Mouse (Mus musculus) heart, adult 2 months (tissue): Measurements from ENCODE around the gene Wdr1. TPM values are rescaled to one million over a fixed set of nuclear protein-coding genes. Genes with fewer than 3 reads are reported as not detected.
"Not testable (repeated sequence)": the region's sequence is repeated elsewhere in the genome, so short reads cannot be mapped to it uniquely, and the experiment has no call there.

ENCODE experiments used
- DNase-seq, 2 experiments: peaks; one replicate each; pipeline ENCODE4 v3.0.0; 2021
- H3K27ac ChIP-seq: fragments of 200-600 bp; 2 replicates; pipeline ENCODE4 v1.8.1; 2022
- H3K27me3 ChIP-seq: fragments of 200-500 bp; 2 replicates; pipeline ENCODE4 v1.6.1; 2012; ENCODE audit warnings: mild to moderate bottlenecking, low read length, inconsistent platforms, mixed read lengths; ENCODE audit not compliant: control insufficient read depth, insufficient read depth
- H3K36me3 ChIP-seq: fragments of 200-500 bp; 2 replicates; pipeline ENCODE4 v1.6.1; 2012; ENCODE audit warnings: low read length, inconsistent platforms; ENCODE audit not compliant: control insufficient read depth, insufficient read depth
- H3K4me1 ChIP-seq: fragments of 200-500 bp; 2 replicates; pipeline ENCODE4 v1.6.1; 2011; ENCODE audit warnings: low read length; ENCODE audit not compliant: control insufficient read depth, insufficient read depth
- H3K4me3 ChIP-seq: fragments of 200-600 bp; 2 replicates; pipeline ENCODE4 v1.8.1; 2022
- H3K79me2 ChIP-seq: fragments of 200-500 bp; replicated peaks from 2 replicates; pipeline ENCODE4 v1.6.1; 2012; ENCODE audit warnings: mild to moderate bottlenecking, inconsistent platforms, low read length, moderate library complexity, mixed read lengths; ENCODE audit not compliant: control insufficient read depth, insufficient read depth
- H3K9ac ChIP-seq: fragments of 200-500 bp; 2 replicates; pipeline ENCODE4 v1.6.1; 2012; ENCODE audit warnings: low read depth, mild to moderate bottlenecking, control low read depth, inconsistent platforms, low read length, mixed read lengths
- CTCF ChIP-seq: fragments of 200-600 bp; IDR thresholded peaks from 2 replicates; pipeline ENCODE4 v1.8.1; 2022; ENCODE audit warnings: antibody characterized with exemption, mild to moderate bottlenecking, moderate library complexity
- EP300 ChIP-seq: fragments of 200-500 bp; IDR thresholded peaks from 2 replicates; pipeline ENCODE4 v1.6.1; 2011; ENCODE audit warnings: low read depth, low read length, control low read depth; ENCODE audit not compliant: insufficient read depth
- POLR2A ChIP-seq: fragments of 200-500 bp; IDR thresholded peaks from 2 replicates; pipeline ENCODE4 v1.6.1; 2011; ENCODE audit warnings: mild to moderate bottlenecking, low read depth, low read length, control low read depth; ENCODE audit not compliant: insufficient read depth
- WGBS: fragments of 180-500 bp; shearing (Covaris S2); methylation state at CpG from one replicate; pipeline ENCODE4 v1.1.7; 2018; 5-methylcytosine and 5-hydroxymethylcytosine counted together
- intact Hi-C: fragments of 180-260 bp; cut with DNase I; formaldehyde crosslinking; loops from one replicate; pipeline ENCODE4 v1.15.1; 2025
- polyA plus RNA-seq: library from polyadenylated mRNA; depleted of rRNA; stranded (reverse); fragments of >200 nt; gene quantifications from 2 replicates; pipeline ENCODE4 v1.2.3, GENCODE M21; 2012
- total RNA-seq, 2 experiments: library from RNA; stranded (reverse); gene quantifications; 2 replicates each; pipeline ENCODE4 v1.2.3; 2021

Wdr1 gene
- total and polyA plus RNA-seq, 3 experiments: 105 to 119 (median 107) TPM

GRCm38 (mm10) chr5:38480822-38481707, 82.0 kb downstream of the Wdr1 start:
- WGBS: 75% methylated on average over 10 of the region's 10 CpGs
- Histone ChIP-seq H3K36me3 (no peaks in the 10 kb centered on the region), H3K4me1 (peaks cover 8% of the 10 kb centered on the region), H3K4me3 (peak overlapping the region; percentile 48), H3K27ac (peak overlapping the region; percentile 49; the same call in 1 of the 2 replicates), H3K79me2 (no peaks in the 10 kb centered on the region), H3K9ac (no peak overlapping the region), H3K27me3 (no peaks in the 10 kb centered on the region)
- peak in 1 of 2 experiments; percentile 19 for DNase-seq
- no peak for TF ChIP-seq EP300
- no peak for TF ChIP-seq CTCF
- intact Hi-C loops: loop anchor here (2.0 kb wide), 1 partner anchor 82 kb away; the partner anchor contains the start of gene Wdr1

- TF ChIP-seq CTCF (0 out of 2 replicates have a peak, but pooled peaks have one; percentile 8), EP300 (0 out of 2 replicates have a peak, but pooled peaks have one; percentile 30), POLR2A (peak; percentile 61)
- peak; percentile 64 to 77 for DNase-seq
- peak overlapping the region; percentile 49 for H3K27ac ChIP-seq
- no peaks in the 10 kb centered on the region for H3K36me3 ChIP-seq
- peaks cover 8% of the 10 kb centered on the region for H3K4me1 ChIP-seq
- 11% methylated on average over 22 of the region's 22 CpGs for WGBS
- no peaks in the 10 kb centered on the region for H3K27me3 ChIP-seq
- no peaks in the 10 kb centered on the region for H3K79me2 ChIP-seq
- peak overlapping the region; percentile 63 for H3K9ac ChIP-seq
- peak overlapping the region; percentile 48 for H3K4me3 ChIP-seq
- intact Hi-C loops: loop anchor here (2.0 kb wide), 1 partner anchor 83 kb away; the partner anchor contains the start of gene Wdr1
These were observed 82.9 kb downstream of the Wdr1 start for GRCm38 (mm10) chr5:38479908-38480725.

- intact Hi-C loops, DNase-seq: not testable (repeated sequence)
- peak overlapping the region; percentile 63; the same call in 1 of the 2 replicates for H3K9ac ChIP-seq
These were observed 83.5 kb downstream of the Wdr1 start for GRCm38 (mm10) chr5:38479545-38479907.

GRCm38 (mm10) chr5:38479027-38479426, 84.0 kb downstream of the Wdr1 start:
- Histone ChIP-seq H3K27ac (no peak overlapping the region), H3K27me3 (no peaks in the 10 kb centered on the region), H3K4me1 (peaks cover 8% of the 10 kb centered on the region), H3K4me3 (no peak overlapping the region), H3K9ac (no peak overlapping the region), H3K36me3 (no peaks in the 10 kb centered on the region), H3K79me2 (no peaks in the 10 kb centered on the region)
- intact Hi-C loops: no loop called here
- DNase-seq: peak; percentile 23 to 38
- WGBS: 23% methylated on average over 4 of the region's 4 CpGs
- no peak for TF ChIP-seq EP300
- no peak for TF ChIP-seq POLR2A
- TF ChIP-seq CTCF: no peak

More at GRCm38 (mm10) chr5:38479545-38479907, 83.5 kb downstream of the Wdr1 start:
- not testable (repeated sequence) for H3K36me3 ChIP-seq, H3K27me3 ChIP-seq, H3K4me1 ChIP-seq, H3K79me2 ChIP-seq, H3K27ac ChIP-seq
- peak overlapping the region; percentile 48; the same call in 1 of the 2 replicates for H3K4me3 ChIP-seq

- intact Hi-C loops: loop anchor here (1.0 kb wide), 1 partner anchor 8 kb away; no protein-coding TSS in a partner anchor
- Histone ChIP-seq H3K36me3 (no peaks in the 10 kb centered on the region), H3K27me3 (no peaks in the 10 kb centered on the region), H3K79me2 (no peaks in the 10 kb centered on the region), H3K9ac (no peak overlapping the region), H3K27ac (no peak overlapping the region), H3K4me3 (no peak overlapping the region), H3K4me1 (peaks cover 8% of the 10 kb centered on the region)
- 77% methylated on average over 7 of the region's 7 CpGs for WGBS
- no peak for DNase-seq
- TF ChIP-seq EP300 (no peak), CTCF (no peak), POLR2A (no peak)
These were observed 85.1 kb downstream of the Wdr1 start for GRCm38 (mm10) chr5:38477731-38478445.
